Mouse (Mus musculus) forebrain, embryonic 10.5 days (tissue): Measurements from ENCODE around the gene D430019H16Rik. TPM values are rescaled to one million over a fixed set of nuclear protein-coding genes. Genes with fewer than 3 reads are reported as not detected.

Experiments
- DNase-seq: peaks from one replicate; pipeline ENCODE4 v3.0.0-alpha.2; 2017; ENCODE audit warnings: low spot score; ENCODE audit errors: extremely low spot score
- H3K27ac ChIP-seq: fragments of 300-500 bp; sonication (generic); 2 replicates; pipeline ENCODE4 v1.5.1; 2016; ENCODE audit warnings: mild to moderate bottlenecking
- H3K27me3 ChIP-seq: fragments of 300-500 bp; sonication (generic); 2 replicates; pipeline ENCODE4 v1.6.1; 2016; ENCODE audit warnings: mild to moderate bottlenecking; ENCODE audit not compliant: poor library complexity, severe bottlenecking
- H3K36me3 ChIP-seq: fragments of 300-500 bp; sonication (generic); replicated peaks from 2 replicates; pipeline ENCODE4 v1.6.1; 2016; ENCODE audit warnings: mild to moderate bottlenecking, moderate library complexity
- H3K4me1 ChIP-seq: fragments of 300-500 bp; sonication (generic); 2 replicates; pipeline ENCODE4 v1.6.1; 2016
- H3K4me3 ChIP-seq: fragments of 300-500 bp; sonication (generic); 2 replicates; pipeline ENCODE4 v1.5.1; 2016; ENCODE audit warnings: mild to moderate bottlenecking, moderate library complexity
- H3K9me3 ChIP-seq: fragments of 300-500 bp; sonication (generic); 2 replicates; pipeline ENCODE4 v1.6.1; 2016; ENCODE audit warnings: mild to moderate bottlenecking, moderate library complexity
- WGBS: fragments of 180-500 bp; shearing (Covaris S2); methylation state at CpG from one replicate; pipeline ENCODE4 v1.1.7; 2016; 5-methylcytosine and 5-hydroxymethylcytosine counted together
- polyA plus RNA-seq: library from polyadenylated mRNA; unstranded; fragments of >200 nt; fragmentation: Nextera tagmentation; extraction: Ambion mirVana; gene quantifications from 2 replicates; pipeline ENCODE4 v1.2.1, GENCODE M21; 2016

D430019H16Rik gene
- polyA plus RNA-seq, 1 experiment from 2014 or later, result 2.2 TPM

- no peak for DNase-seq
- Histone ChIP-seq H3K36me3 (no peaks in the 10 kb centered on the region), H3K4me1 (no peaks in the 10 kb centered on the region), H3K27me3 (no peaks in the 10 kb centered on the region), H3K9me3 (no peaks in the 10 kb centered on the region), H3K27ac (no peak overlapping the region), H3K4me3 (no peak overlapping the region)
- WGBS, result 93% methylated on average over 3 of the region's 3 CpGs
These were observed 72.5 kb downstream of the D430019H16Rik start for GRCm38 (mm10) chr12:105526186-105526585.

- DNase-seq, result no peak
- Histone ChIP-seq H3K4me1 (peaks cover 4% of the 10 kb centered on the region; the same call in 1 of the 2 replicates), H3K27ac (no peak overlapping the region), H3K9me3 (no peaks in the 10 kb centered on the region), H3K4me3 (no peak overlapping the region), H3K27me3 (no peaks in the 10 kb centered on the region), H3K36me3 (no peaks in the 10 kb centered on the region)
- 87% methylated on average over 5 of the region's 5 CpGs for WGBS
These were observed 73.2 kb downstream of the D430019H16Rik start for GRCm38 (mm10) chr12:105526829-105527228.

GRCm38 (mm10) chr12:105529545-105529944 lies 75.9 kb downstream of the D430019H16Rik start:
- no peak overlapping the region for H3K4me3 ChIP-seq
- H3K9me3 ChIP-seq, result no peaks in the 10 kb centered on the region
- WGBS, result 74% methylated on average over 9 of the region's 9 CpGs
- no peak for DNase-seq
- H3K4me1 ChIP-seq, result peaks cover 8% of the 10 kb centered on the region; the same call in 1 of the 2 replicates
- no peak overlapping the region for H3K27ac ChIP-seq
- no peaks in the 10 kb centered on the region for H3K27me3 ChIP-seq
- no peaks in the 10 kb centered on the region for H3K36me3 ChIP-seq

DNA sequence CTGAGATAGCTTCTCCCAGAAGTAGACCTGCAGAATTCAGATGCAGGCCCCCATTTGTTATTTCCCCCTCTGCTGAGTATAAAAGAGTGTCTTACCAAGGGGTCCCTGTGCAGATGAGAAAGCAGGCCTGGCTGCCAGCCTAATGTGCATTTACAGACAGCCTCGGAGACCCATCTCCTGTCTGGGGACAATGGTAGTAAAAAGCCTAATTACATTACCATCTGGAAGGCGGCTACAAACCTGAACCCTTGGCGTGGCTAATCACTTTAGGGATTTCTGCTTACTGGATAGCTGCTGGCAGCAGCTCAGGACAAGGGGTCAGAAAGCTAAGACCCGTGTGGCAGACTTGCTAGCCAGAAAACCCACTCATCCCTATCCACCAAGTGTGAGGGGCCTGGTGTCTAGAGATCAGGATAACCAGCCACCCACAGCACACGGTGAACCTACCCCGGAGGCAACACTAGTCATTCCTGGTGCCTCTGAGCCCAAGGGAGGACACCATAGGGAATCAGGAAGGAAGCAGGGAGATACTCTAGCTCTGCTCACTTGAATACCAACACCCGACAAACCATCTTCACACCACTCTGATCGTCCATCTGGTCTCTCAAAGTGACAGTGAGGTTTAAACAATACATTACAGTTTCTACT lies 78.2 kb downstream of the D430019H16Rik start:
- Histone ChIP-seq H3K4me1 (peaks cover 14% of the 10 kb centered on the region), H3K9me3 (no peaks in the 10 kb centered on the region), H3K4me3 (no peak overlapping the region), H3K36me3 (no peaks in the 10 kb centered on the region), H3K27me3 (no peaks in the 10 kb centered on the region), H3K27ac (no peak overlapping the region)
- 56% methylated on average over 8 of the region's 8 CpGs for WGBS
- DNase-seq, result no peak

- no peak overlapping the region for H3K27ac ChIP-seq
- H3K4me3 ChIP-seq, result no peak overlapping the region
- no peaks in the 10 kb centered on the region for H3K36me3 ChIP-seq
- H3K9me3 ChIP-seq, result no peaks in the 10 kb centered on the region
- no peak for DNase-seq
- WGBS, result 86% methylated on average over 4 of the region's 4 CpGs
- H3K4me1 ChIP-seq, result peaks cover 14% of the 10 kb centered on the region
- H3K27me3 ChIP-seq, result no peaks in the 10 kb centered on the region
These were observed 81.2 kb downstream of the D430019H16Rik start for GRCm38 (mm10) chr12:105534842-105535241.

DNA sequence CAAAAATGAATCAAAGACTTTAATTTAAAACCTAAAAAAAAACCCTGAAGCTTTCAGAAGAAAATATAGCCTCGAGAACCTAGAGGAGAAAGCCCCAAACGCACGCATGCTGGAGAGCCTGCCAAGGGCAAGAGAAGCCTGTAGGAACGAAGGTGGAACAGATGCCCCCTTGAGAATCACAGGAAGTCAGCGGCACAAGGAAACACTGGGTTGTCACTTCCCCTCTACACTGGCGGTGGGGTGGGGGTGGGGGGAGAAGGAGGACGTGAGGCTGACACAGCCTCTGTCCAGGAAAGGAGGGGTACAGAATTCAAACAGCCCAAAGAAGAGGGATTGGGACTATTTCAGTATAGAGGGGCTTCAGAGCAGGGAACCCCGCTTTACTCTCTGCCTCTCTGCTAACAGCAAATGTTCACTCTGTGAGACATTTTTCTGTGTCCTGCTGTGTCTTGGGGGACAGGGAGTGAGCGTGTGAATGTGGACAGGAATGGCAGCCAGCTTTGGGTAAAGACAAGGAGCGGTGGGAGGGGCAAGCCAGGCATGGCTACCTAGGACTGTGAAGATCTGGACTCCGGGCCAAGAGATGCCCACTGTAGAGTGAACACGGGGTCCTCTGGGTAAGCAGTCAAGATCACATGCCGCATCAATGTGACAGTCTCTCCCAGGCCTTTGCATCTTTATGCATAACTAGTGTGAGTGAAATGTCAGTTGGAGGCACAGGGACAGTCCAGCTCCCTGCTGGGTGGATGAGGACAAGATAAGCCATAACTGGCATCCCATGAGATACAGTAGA lies 82.5 kb downstream of the D430019H16Rik start:
- Histone ChIP-seq H3K36me3 (no peaks in the 10 kb centered on the region), H3K4me1 (peaks cover 14% of the 10 kb centered on the region), H3K9me3 (no peaks in the 10 kb centered on the region), H3K4me3 (no peak overlapping the region), H3K27me3 (no peaks in the 10 kb centered on the region), H3K27ac (peak overlapping the region; percentile 27; the same call in 1 of the 2 replicates)
- no peak for DNase-seq
- WGBS, result 76% methylated on average over 13 of the region's 13 CpGs

DNA sequence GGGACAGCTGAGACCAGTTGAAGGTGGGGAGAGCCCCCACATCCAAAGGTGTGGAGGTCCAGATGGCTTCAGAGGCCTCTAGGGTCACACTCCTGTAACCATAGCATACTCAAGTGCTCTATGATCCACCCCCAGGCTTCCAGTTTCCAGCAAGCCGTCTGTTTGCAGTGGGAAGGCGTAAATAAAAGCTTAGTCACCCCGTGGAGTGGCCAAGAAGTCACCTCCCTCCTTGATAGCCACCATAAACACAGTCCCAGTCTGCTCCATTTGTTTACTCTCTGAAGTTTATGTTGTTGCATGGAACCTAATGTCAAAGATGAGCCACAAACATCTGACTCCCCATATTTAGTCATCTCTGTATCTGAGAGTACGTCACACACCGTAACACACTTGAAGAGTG lies 83.5 kb downstream of the D430019H16Rik start:
- no peak overlapping the region for H3K4me3 ChIP-seq
- H3K27me3 ChIP-seq, result no peaks in the 10 kb centered on the region
- 84% methylated on average over 5 of the region's 5 CpGs for WGBS
- no peaks in the 10 kb centered on the region for H3K9me3 ChIP-seq
- H3K4me1 ChIP-seq, result peaks cover 7% of the 10 kb centered on the region; the same call in 1 of the 2 replicates
- DNase-seq, result no peak
- no peak overlapping the region for H3K27ac ChIP-seq
- H3K36me3 ChIP-seq, result no peaks in the 10 kb centered on the region

GRCm38 (mm10) chr12:105539649-105540048 lies 86.0 kb downstream of the D430019H16Rik start:
- Histone ChIP-seq H3K4me3 (no peak overlapping the region), H3K27me3 (no peaks in the 10 kb centered on the region), H3K27ac (no peak overlapping the region), H3K36me3 (no peaks in the 10 kb centered on the region), H3K9me3 (no peaks in the 10 kb centered on the region), H3K4me1 (peaks cover 6% of the 10 kb centered on the region; the same call in 1 of the 2 replicates)
- no peak for DNase-seq
- WGBS, result 95% methylated on average over 10 of the region's 10 CpGs

- no peak for DNase-seq
- Histone ChIP-seq H3K27me3 (no peaks in the 10 kb centered on the region), H3K4me3 (no peak overlapping the region), H3K36me3 (no peaks in the 10 kb centered on the region), H3K4me1 (peaks cover 15% of the 10 kb centered on the region), H3K9me3 (no peaks in the 10 kb centered on the region), H3K27ac (no peak overlapping the region)
- 86% methylated on average over 12 of the region's 12 CpGs for WGBS
These were observed 88.1 kb downstream of the D430019H16Rik start for GRCm38 (mm10) chr12:105541590-105542402.

- Histone ChIP-seq H3K36me3 (no peaks in the 10 kb centered on the region), H3K27me3 (no peaks in the 10 kb centered on the region), H3K27ac (no peak overlapping the region), H3K4me3 (no peak overlapping the region), H3K4me1 (peaks cover 16% of the 10 kb centered on the region), H3K9me3 (no peaks in the 10 kb centered on the region)
- DNase-seq, result no peak
- 93% methylated on average over 3 of the region's 3 CpGs for WGBS
These were observed 88.9 kb downstream of the D430019H16Rik start for GRCm38 (mm10) chr12:105542513-105542912.
